Mouse (Mus musculus): ENCODE data around the gene Stkld1. TPM values are rescaled to one million over a fixed set of nuclear protein-coding genes. Genes with fewer than 3 reads are reported as not detected.

Stkld1 gene
- polyA plus RNA-seq, 1 experiment from 2014 or later, result 0.09 TPM

DNA sequence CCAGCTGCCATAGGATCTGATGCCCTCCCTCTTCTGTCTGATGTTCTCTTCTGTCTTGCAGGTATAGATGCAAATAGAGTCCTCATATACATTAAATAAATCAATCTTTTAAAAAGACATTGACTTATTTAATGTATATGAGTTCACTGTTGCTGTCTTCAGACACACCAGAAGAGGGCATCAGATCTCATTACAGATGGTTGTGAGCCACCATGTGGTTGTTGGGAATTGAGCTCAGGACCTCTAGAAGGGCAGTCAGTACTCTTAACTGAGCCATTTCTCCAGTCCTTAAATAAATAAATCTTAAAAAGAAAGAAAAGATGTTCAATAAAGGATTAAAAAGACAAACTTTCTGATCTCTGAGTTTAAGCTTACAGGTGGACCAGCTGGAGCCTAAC lies 24.5 kb upstream of the Stkld1 start:
- H3K36me3 ChIP-seq, result peaks cover 80% of the 10 kb centered on the region
- H3K27me3 ChIP-seq (ENCODE audit: insufficient read depth, poor library complexity, severe bottlenecking), result no peaks in the 10 kb centered on the region
- H3K27ac ChIP-seq, result peak overlapping the region; percentile 95
- H3K4me3 ChIP-seq, result peak overlapping the region; percentile 95
- no peak for DNase-seq (ENCODE audit: low spot score)
- no peaks in the 10 kb centered on the region for H3K9me3 ChIP-seq
- H3K4me1 ChIP-seq (replicated peaks), result peaks cover 51% of the 10 kb centered on the region

DNA sequence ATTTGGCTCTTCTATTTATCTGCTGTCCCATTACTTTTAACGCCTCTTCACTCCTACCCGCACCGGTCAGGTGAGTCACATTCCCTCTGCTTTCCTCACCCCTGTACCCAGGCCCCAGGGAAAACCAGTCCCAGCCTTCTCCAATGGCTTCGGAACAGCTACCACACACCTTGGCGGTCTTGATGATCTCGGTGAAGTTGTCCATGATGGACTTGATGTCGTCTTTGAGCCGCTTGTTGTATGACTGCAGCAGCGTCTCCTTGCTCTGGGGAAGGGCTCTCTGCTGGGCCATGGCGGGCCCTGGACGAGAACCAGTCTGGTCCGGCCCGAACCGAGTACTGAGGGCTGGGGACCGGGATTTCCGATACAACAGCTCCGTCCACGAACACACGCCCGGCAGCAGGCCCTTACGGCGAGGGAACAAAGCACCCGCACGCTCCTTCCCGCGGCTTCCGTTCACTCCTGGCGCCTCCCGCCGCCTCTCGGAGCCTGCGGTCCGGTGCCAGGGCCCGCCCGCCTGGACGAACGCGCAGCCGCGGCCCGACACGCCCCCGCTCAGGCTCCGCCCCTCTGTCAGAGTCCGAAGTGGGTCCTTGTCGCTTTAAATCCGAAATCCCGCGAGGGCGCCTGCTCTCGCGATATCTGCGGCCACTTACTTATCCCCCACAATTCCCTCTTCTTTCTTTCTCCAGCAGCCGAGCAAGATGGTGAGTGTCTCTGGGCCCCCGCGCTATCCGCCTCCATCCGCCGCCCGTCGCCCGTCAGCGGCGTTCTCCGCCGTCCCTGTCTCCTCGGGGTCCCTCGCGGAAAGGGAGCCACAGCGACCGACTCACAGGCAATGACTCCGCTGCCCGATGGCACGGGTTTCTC lies 23.5 kb upstream of the Stkld1 start, which contains the start of the genes Med22 and Rpl7a:
Gene Med22, minus strand, starts transcription at position 554 of the 870 bp plus-strand sequence.
Gene Rpl7a, plus strand, starts transcription at position 641 of the 870 bp plus-strand sequence.
- under 1% methylated on average over 74 of the region's 74 CpGs for WGBS
- no peaks in the 10 kb centered on the region for H3K27me3 ChIP-seq (ENCODE audit: insufficient read depth, poor library complexity, severe bottlenecking)
- DNase-seq (ENCODE audit: low spot score), result peak; percentile 98
- peak within 1 kb of the TSS; percentile 95 for H3K27ac ChIP-seq
- no peaks in the 10 kb centered on the region for H3K9me3 ChIP-seq
- H3K4me3 ChIP-seq, result peak within 1 kb of the TSS; percentile 95
- peaks cover 58% of the 10 kb centered on the region for H3K4me1 ChIP-seq (replicated peaks)
- peaks cover 75% of the 10 kb centered on the region for H3K36me3 ChIP-seq

DNA sequence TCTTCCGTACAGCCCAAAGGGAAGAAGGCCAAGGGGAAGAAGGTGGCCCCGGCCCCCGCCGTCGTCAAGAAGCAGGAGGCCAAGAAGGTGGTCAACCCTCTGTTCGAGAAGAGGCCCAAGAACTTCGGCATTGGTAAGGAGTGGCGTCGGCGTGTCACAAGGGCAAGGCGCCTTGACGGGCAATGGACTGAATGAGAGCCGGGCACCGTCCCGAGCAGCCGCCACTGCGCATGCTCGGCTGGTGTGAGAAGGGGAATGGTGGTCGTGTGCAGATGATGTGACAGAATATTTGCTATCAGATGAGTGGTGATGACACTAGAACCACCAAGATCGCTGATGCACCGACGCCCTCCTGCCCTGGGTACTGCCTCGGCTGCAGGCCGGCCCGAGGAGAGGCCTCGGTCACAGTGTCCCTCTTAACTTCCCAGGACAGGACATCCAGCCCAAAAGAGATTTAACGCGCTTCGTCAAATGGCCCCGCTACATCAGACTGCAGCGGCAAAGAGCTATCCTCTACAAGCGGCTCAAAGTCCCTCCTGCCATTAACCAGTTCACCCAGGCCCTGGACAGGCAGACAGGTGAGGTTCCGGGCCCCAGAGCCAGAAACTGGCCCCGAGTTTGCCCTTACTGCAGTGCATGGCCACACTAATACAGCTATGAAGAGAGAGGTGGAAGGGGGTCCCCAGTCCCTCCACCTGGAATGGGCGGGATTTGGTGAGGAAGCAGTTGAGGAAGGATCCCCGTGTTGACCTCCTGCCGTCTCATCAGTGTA lies 22.7 kb upstream of the Stkld1 start:
- WGBS, result under 1% methylated on average over 37 of the region's 37 CpGs
- peak overlapping the region; percentile 95 for H3K4me3 ChIP-seq
- H3K27ac ChIP-seq, result peak overlapping the region; percentile 95
- peaks cover 67% of the 10 kb centered on the region for H3K4me1 ChIP-seq (replicated peaks)
- peaks cover 67% of the 10 kb centered on the region for H3K36me3 ChIP-seq
- DNase-seq (ENCODE audit: low spot score), result no peak
- no peaks in the 10 kb centered on the region for H3K9me3 ChIP-seq
- H3K27me3 ChIP-seq (ENCODE audit: insufficient read depth, poor library complexity, severe bottlenecking), result no peaks in the 10 kb centered on the region

DNA sequence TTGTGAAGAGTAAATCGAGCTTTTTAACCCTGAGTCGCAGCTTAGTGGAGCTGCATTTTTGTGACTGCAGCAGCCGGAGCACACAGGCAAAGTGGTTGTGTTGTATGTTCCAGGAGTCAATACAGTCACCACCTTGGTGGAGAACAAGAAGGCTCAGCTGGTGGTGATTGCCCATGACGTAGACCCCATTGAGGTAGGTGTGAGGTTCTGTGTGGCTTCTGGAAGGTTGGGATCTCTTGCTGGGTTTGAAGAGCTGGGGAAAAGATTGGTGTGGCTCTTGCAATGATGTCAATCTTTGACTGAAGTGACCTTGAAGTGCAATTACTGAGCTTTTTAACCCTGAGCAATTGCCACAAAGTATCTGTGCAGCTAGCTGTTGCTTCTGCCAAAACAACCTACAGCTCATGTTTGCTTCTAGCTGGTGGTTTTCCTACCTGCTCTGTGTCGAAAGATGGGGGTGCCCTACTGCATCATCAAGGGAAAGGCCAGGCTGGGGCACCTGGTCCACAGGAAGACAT lies 21.5 kb upstream of the Stkld1 start:
- Histone ChIP-seq H3K36me3 (peaks cover 58% of the 10 kb centered on the region), H3K4me1 (replicated peaks) (peaks cover 76% of the 10 kb centered on the region), H3K27me3 (ENCODE audit: insufficient read depth, poor library complexity, severe bottlenecking) (no peaks in the 10 kb centered on the region), H3K4me3 (peak overlapping the region; percentile 95), H3K27ac (0 out of 2 replicates have a peak overlapping the region, but pooled peaks have one; percentile 23), H3K9me3 (no peaks in the 10 kb centered on the region)
- no peak for DNase-seq (ENCODE audit: low spot score)
- WGBS, result 79% methylated on average over 5 of the region's 5 CpGs

DNA sequence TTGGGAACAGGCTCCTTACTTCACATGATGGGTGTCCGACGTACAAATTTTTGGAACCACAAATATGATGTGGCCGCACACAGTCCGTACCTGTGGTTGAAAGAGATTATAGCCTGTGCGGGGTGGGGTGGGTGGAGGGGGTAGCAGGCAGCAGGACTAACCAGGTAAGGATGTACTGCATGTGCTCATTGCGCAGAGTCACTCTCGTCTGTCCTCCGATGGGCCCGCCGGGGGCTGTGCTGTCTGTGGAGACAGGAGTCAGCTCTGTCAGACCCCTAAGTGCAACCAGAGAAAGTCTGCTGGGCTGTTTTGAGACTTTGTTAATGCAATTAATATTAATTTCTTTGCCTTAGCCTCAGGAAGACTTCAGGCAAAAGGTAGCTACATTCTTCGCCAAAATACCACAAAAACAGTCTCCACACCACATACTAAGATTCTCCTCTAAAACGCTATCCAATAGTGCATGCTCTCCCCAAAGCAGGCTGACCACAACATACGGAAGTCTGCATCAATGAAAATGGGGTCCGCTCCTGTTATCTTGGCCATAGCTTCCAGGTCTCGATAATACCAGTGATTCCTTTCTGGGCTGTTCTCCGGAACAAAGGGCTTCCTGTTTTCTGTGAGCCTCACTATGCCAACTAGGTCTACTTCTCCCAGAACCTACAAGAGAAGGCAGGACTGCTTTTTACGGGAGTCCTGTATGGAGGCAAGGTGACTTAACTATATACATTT lies 20.3 kb upstream of the Stkld1 start:
- Histone ChIP-seq H3K27me3 (ENCODE audit: insufficient read depth, poor library complexity, severe bottlenecking) (no peaks in the 10 kb centered on the region), H3K4me1 (replicated peaks) (peaks cover 73% of the 10 kb centered on the region), H3K27ac (no peak overlapping the region), H3K9me3 (no peaks in the 10 kb centered on the region), H3K36me3 (peaks cover 58% of the 10 kb centered on the region), H3K4me3 (no peak overlapping the region)
- WGBS, result 88% methylated on average over 17 of the region's 17 CpGs
- no peak for DNase-seq (ENCODE audit: low spot score)

DNA sequence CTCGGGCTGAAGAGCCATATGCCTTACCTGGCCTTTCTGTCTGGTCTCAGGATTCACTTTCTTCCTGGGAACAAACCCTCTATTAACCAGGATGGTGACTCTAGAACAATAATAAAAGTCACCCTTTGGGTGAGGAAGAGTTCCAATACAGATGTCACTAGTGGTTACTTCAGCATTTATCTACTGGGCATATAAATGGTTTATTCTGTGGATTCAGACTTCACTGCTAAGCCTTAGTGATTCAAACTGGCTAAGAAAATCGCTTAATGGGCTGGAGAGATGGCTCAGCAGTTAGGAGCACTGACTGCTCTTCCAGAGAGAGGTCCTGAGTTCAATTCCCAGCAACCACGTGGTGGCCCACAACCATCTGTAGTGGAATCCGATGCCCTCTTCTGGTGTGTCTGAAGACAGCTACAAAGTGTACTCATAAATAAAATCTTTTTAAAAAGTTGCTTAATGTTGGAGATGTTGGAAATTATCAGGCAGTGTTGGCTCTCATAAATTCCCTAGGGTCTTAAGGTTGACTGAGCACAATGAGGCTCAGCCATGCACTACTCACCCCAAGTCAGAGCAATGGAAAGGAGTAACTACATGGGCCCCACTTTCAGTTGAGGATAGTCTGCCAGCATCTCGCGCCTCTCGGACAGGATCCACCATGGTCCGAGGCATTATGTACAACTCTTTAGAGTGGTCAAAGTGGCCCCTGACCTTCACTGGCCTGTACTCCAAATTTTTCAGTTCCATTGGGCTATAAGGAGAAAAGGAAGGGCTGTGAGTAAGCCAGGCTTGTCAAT lies 19.5 kb upstream of the Stkld1 start:
- peaks cover 66% of the 10 kb centered on the region for H3K4me1 ChIP-seq (replicated peaks)
- H3K27ac ChIP-seq, result no peak overlapping the region
- H3K36me3 ChIP-seq, result peaks cover 60% of the 10 kb centered on the region
- no peak for DNase-seq (ENCODE audit: low spot score)
- H3K9me3 ChIP-seq, result no peaks in the 10 kb centered on the region
- WGBS, result 65% methylated on average over 8 of the region's 8 CpGs
- H3K4me3 ChIP-seq, result peak overlapping the region; percentile 88
- H3K27me3 ChIP-seq (ENCODE audit: insufficient read depth, poor library complexity, severe bottlenecking), result no peaks in the 10 kb centered on the region

DNA sequence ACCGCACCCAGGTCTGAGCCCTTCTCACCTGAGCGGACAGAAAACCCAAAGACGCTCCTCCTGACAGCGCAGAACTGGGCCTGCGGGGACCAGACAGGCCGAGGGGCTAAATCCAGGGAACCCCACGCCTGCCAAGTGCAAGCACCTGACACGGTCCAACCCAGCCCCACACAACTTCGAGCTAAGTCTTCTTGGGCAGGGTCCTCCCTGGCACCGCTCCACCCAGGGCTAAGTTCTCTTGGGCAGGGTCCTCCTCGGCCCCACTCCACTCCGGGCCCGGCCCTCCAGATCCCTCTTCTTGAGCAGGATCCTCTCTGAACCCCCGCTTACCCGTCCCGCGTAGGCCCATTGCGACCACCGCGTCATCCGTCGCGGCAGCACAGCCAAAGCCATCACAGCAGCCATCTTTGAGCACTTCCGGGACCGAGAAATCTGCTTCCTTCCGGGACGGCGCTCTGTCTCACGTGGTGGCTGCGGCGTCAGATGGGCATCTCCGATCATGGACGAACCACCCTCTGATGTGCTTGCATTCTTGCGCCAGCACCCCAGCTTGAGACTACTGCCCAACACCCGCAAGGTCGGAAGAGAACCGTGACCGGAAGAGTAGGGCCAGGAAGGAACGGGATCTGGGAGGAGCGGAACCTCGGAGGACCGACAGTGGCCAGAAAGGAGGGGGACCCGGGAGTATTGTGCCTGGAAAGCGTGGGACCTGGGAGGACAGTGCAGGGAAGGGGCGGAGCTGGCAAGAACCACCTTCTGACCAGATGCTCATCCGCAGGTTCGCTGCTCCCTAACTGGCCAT lies 17.7 kb upstream of the Stkld1 start, which contains the start of the genes Surf2 and Surf1:
Gene Surf2, plus strand, starts transcription at position 441 of the 802 bp plus-strand sequence.
Gene Surf1, minus strand, starts transcription at position 604 of the 802 bp plus-strand sequence.
- H3K27ac ChIP-seq, result peak within 1 kb of the TSS; percentile 92
- H3K4me3 ChIP-seq, result peak within 1 kb of the TSS; percentile 88
- WGBS, result 2% methylated on average over 47 of the region's 47 CpGs
- peak; percentile 84 for DNase-seq (ENCODE audit: low spot score)
- peaks cover 60% of the 10 kb centered on the region for H3K4me1 ChIP-seq (replicated peaks)
- H3K9me3 ChIP-seq, result no peaks in the 10 kb centered on the region
- peaks cover 78% of the 10 kb centered on the region for H3K36me3 ChIP-seq
- no peaks in the 10 kb centered on the region for H3K27me3 ChIP-seq (ENCODE audit: insufficient read depth, poor library complexity, severe bottlenecking)

DNA sequence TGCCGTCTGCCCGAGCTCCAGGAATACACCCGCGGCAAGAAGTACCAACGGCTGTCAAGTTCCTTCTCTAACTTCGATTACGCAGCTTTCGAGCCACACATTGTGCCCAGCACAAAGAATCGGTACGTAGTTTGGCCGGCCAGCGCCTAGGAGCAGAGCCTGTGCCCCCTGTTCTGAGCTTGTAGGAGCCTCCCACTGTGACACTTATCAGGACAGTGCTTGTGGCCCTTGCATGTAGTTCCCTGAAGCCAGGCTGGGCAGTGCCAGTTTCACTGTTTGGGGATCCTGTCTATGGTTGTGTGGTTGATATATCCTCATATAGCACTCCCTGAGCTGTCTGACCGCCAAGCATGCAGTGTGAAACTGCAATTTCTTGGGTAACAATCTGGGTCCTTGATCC lies 17.1 kb upstream of the Stkld1 start:
- DNase-seq (ENCODE audit: low spot score), result no peak
- Histone ChIP-seq H3K36me3 (peaks cover 78% of the 10 kb centered on the region), H3K27ac (peak overlapping the region; percentile 92), H3K4me1 (replicated peaks) (peaks cover 55% of the 10 kb centered on the region), H3K4me3 (peak overlapping the region; percentile 88), H3K9me3 (no peaks in the 10 kb centered on the region), H3K27me3 (ENCODE audit: insufficient read depth, poor library complexity, severe bottlenecking) (no peaks in the 10 kb centered on the region)
- WGBS, result 2% methylated on average over 13 of the region's 13 CpGs

DNA sequence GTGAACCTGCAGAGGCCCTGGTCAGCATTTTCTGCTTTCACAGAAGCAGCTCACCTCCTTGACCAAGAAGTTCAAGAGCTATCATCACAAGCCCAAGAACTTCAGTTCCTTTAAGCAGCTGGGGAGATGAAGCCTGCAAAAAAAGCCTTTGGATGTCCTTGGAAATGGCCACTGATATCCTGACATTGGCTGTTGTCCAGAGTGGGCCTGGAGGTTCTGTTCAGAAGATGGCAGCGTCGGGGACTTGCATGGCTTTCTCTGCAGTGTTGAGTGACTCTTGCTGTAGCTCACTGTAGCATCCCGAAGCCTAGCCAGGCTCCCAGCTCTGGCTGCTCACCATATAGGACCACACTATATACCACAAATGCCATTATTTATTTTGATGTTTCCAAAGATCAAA lies 14.2 kb upstream of the Stkld1 start:
- Histone ChIP-seq H3K9me3 (no peaks in the 10 kb centered on the region), H3K4me3 (no peak overlapping the region), H3K4me1 (replicated peaks) (peaks cover 36% of the 10 kb centered on the region), H3K36me3 (peaks cover 78% of the 10 kb centered on the region), H3K27ac (no peak overlapping the region), H3K27me3 (ENCODE audit: insufficient read depth, poor library complexity, severe bottlenecking) (no peaks in the 10 kb centered on the region)
- 92% methylated on average over 3 of the region's 3 CpGs for WGBS
- no peak for DNase-seq (ENCODE audit: low spot score)

DNA sequence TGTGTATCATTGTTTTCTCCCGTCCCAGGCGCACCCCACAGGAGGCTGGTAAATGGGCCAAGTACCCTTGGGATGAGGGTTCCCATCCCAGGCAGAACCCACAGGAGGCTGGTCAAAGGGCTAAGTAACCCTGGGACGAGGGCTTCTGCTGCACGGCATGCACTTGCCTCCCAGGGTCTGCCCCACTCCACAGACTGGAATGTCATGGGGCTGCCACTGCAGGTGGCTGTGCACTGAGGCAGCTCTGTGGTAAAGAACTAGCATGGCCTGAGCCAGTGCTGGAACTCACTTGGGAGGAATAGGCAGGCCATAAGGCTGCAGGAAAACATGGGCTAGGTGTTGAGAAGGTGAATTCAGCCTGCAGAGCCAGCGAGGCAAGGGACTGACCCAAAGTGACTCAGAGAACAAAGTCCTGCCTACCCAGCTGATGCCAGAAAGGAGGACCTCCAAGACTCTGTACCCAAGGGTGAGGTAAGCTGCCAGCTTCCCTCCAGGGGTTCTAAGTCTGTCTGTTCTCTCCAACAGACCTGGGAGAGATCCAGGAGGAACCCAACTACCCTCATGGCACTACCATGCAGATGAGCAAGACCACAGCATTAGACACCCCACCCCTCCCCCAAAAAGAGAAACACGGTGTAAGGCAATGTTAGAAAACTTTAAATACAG lies 13.5 kb upstream of the Stkld1 start:
- WGBS, result 90% methylated on average over 6 of the region's 6 CpGs
- H3K27me3 ChIP-seq (ENCODE audit: insufficient read depth, poor library complexity, severe bottlenecking), result no peaks in the 10 kb centered on the region
- peaks cover 83% of the 10 kb centered on the region for H3K36me3 ChIP-seq
- H3K27ac ChIP-seq, result no peak overlapping the region
- no peak for DNase-seq (ENCODE audit: low spot score)
- H3K4me1 ChIP-seq (replicated peaks), result peaks cover 30% of the 10 kb centered on the region
- H3K9me3 ChIP-seq, result no peaks in the 10 kb centered on the region
- no peak overlapping the region for H3K4me3 ChIP-seq

DNA sequence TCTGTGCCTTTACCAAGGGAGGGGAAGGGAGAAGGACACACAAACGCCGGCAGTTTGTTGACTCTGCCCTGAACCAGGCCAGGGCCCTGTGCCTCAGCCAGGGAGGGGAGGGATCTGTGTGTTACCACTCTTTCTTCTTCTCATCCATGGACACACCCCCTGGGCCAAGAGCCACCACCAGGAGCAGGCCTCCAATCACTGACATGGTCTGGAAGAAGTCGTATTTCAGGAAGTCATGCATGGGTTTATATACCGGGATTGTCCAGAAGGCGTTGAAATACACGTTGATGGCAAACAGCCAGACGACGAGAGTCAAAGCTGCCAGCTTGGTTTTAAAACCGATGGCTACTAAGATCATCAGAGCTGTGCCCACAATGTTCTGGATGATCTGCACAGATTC lies 12.1 kb upstream of the Stkld1 start:
- peaks cover 97% of the 10 kb centered on the region for H3K36me3 ChIP-seq
- peaks cover 16% of the 10 kb centered on the region for H3K4me1 ChIP-seq (replicated peaks)
- no peak for DNase-seq (ENCODE audit: low spot score)
- H3K27ac ChIP-seq, result no peak overlapping the region
- 86% methylated on average over 9 of the region's 9 CpGs for WGBS
- H3K4me3 ChIP-seq, result no peak overlapping the region
- H3K27me3 ChIP-seq (ENCODE audit: insufficient read depth, poor library complexity, severe bottlenecking), result no peaks in the 10 kb centered on the region
- no peaks in the 10 kb centered on the region for H3K9me3 ChIP-seq
